Mouse (Mus musculus): ENCODE measurements around the gene Dis3l2.
A peak's percentile ranks its signal among the peaks of the same experiment; 100 is the strongest.

Gene Dis3l2

DNA sequence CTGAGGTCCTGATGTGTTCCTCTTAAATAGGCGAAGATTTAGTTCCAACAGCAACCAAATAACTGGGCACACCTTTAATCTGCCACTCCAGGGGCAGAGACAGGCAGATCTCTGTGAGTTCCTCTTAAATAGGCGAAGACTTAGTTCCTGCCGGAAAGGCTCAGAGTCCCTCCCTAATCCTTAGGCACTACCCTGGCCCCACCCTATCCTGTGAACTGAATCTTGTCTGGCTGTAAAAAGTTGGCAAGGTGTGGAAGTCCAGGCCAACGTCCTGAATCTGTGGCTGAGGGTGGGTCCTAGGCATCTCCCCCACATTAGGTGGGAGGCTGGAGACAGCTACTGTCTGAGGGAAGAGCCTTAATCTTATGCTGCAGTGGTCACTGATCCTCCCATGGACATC lies 386.2 kb downstream of the Dis3l2 start, which contains the start of gene Alppl2:
Gene Alppl2, minus strand, starts transcription at position 101 of the 400 bp plus-strand sequence.
- DNase-seq, result no peak

DNA sequence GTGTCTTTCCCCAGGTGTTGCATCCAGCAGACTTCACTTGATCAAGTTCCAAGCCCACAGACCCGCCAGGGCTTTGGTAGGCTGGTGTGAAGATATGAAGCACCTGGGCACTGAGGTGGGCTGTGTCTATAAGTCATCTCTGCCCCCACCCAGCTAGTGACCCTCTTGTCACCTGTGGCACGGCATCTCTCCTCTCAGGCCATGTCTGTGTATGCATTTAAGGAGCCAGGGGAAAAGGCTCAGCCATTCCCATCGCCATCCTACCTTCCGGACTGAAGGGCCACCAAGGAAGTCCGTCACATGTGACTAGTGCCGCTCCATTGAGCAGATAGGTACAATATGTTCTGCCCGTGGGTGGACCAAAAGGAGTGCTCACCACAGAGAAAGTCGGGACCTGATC lies 392.0 kb downstream of the Dis3l2 start:
- no peak for DNase-seq

DNA sequence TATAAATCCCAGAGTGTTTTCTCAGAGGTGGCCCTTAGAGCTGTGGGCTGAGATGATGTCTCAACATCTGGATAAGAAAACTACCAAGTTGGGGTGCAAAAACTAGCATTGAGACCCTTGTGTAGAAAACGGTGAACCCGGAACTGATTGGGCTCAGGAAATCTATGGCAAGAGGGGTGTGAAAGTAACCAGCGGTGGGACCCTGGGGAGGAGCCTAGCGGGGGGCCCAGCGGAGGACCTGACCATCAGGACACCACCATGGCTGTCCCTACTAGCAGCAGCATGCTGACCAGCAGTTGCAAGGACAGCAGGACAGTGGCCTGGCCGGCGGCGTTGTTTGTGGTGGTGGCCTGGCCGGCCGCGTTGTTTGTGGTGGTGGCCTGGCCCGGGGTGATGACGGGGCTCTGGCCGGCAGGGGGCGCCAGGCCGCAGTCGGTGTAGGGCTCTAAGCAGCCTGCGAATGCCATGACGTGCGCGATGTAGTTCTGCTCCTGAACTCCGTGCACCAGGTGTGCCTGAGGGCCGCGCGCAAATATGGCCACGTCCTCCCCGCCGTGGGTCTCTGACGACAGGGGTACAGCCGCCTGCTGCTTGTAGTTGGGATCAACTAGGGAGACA lies 394.9 kb downstream of the Dis3l2 start:
- peak; percentile 70 for DNase-seq

All from lung, postnatal 14 days (tissue).